Mouse (Mus musculus): Measurements from ENCODE around the gene Unk.

DNA sequence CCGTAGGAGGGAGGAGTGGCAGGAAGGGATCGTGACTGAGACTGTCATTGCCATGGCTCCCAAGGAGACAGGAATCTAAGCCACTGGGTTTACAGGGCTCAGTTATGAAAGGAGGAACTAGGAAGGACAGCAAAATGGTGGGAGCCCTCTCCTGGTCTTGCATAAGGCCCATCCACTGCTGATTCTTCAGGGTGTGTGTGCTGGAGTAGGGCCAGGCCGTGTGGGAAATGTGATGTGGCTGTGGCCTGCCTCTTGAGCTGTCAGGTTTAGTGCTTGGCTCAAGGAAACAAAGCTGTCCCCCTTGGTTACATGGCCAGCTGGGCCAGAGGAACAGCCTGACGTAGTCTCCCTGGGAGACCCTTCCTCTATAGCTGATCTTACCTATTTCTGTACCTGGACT lies 20.1 kb downstream of the Unk start:
- TF ChIP-seq EP300 (IDR thresholded peaks at IDR 0.05; ENCODE audit: insufficient read depth, low read depth, low read length) (no peak), CTCF (IDR thresholded peaks at IDR 0.05; ENCODE audit: low read depth, low read length) (no peak)
